Mouse (Mus musculus): ENCODE measurements around the gene Atf6.
A peak's percentile ranks its signal among the peaks of the same experiment; 100 is the strongest.

Atf6 gene

GRCm38 (mm10) chr1:170657643-170658314 lies 209.8 kb downstream of the Atf6 start:
- DNase-seq (ENCODE audit: low read depth, low spot score): no peak

DNA sequence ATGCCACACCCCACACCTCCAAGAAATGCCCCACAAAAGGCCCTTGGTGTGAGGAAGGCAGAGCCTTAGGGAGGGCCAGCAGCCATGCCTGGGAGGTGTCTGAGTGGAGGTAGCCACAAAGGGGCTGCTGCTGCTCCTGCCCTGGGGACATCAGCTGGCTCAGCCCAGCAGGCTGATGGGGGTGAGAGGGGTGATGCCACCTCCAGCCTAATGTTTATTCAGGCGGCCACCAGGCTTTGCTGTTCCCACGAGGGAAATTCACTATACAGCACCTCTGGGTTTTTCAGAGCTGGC lies 210.4 kb downstream of the Atf6 start:
- no peak for DNase-seq (ENCODE audit: low read depth, low spot score)

DNA sequence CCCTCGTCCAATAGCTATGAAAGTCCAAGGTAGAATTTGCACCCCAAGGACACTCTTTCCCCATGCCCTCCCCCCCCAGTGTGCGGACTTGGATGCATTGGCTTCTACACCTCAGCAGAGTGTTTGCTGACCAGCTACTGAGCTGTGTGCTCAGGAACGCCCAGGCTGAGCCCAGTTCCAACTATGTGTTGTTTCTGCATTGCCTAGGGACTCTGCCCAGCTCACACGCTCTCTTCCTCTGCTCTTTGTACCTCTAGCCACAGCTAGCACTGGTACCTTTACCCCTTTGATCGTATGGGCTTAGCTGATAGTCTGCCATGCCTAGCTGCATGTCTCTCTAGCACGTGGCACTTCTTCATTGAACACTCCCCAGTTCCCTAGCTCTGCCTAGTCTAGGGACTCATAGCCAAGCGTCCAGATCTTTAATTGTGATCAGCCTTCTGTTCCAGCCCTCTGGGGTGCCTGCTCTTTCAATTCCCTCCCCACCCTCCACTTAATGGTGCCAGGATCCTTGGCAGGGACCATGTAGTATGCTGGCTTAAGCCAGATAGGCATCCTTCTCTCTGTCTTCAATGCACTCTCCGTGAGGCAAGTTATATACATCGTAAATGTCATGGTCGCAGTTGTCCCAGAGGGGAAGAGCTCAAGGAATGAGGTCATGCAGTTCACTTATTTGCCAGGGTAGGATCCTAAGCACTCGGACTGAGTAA lies 210.9 kb downstream of the Atf6 start:
- DNase-seq (ENCODE audit: low read depth, low spot score): no peak

DNA sequence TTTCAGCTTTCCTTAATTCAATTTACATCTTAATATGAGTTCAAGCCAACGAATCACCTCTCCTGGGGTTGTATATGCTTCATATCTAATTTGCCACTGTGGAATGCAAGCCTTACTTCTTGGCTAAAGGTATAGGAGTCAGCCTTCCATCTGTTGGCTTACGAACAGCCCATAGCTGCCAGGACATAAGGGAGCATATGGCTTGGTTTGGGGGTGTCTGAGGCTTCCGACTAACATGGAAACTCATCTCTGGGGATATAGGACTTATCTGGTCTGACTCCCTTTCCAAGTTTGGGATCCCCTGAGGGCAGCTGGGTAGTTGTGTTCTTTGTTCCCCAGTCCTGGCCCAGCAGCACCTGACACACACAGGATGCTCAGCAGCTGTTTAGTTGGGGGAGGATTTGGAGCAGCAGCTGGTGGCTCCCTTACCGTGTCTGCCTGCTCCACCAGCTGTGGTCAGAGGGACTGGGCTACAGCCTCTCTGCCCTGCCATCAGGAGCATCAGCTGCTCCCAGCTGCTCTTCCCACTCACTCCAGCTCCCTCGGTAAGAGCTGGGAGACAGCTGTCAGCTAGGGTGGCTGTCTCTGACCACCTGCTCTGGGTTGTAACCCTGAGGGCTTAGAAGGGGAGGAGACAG lies 212.2 kb downstream of the Atf6 start:
- peak; percentile 67 for DNase-seq (ENCODE audit: low read depth, low spot score)

All from mesoderm, embryonic 11.5 days (tissue).